Mouse (Mus musculus) ES-Bruce4 (cell line): Measurements from ENCODE around the gene Camta1.

ENCODE experiments used
- CTCF ChIP-seq: IDR thresholded peaks from one replicate; pipeline ENCODE4 v1.8.1; 2011; ENCODE audit warnings: low read depth, low read length
- EP300 ChIP-seq: IDR thresholded peaks from 2 replicates; pipeline ENCODE4 v1.6.1; 2011; ENCODE audit warnings: low read depth, low read length; ENCODE audit not compliant: insufficient read depth
- POLR2A ChIP-seq: IDR thresholded peaks from one replicate; pipeline ENCODE4 v1.8.1; 2011; ENCODE audit warnings: low read length; ENCODE audit not compliant: insufficient read depth

GRCm38 (mm10) chr4:151444665-151445064 is 417.0 kb downstream of the Camta1 start:
- TF ChIP-seq CTCF, result no peak
- TF ChIP-seq POLR2A, result no peak
- no peak for TF ChIP-seq EP300
